Mouse (Mus musculus) megakaryocyte, embryonic 14.5 days (primary cell): Measurements from ENCODE around the gene Slc43a2.

Experiments used
- FLI1 ChIP-seq: IDR thresholded peaks from 2 replicates; pipeline ENCODE4 v1.6.1; 2012; ENCODE audit warnings: low read length, inconsistent platforms, mixed read lengths
- GATA1 ChIP-seq: IDR thresholded peaks from 3 replicates; pipeline ENCODE4 v1.6.1; 2012; ENCODE audit warnings: mixed read lengths, low read length, inconsistent platforms, borderline replicate concordance

GRCm38 (mm10) chr11:75621426-75621825, 89.9 kb downstream of the Slc43a2 start:
- no peak for TF ChIP-seq FLI1
- TF ChIP-seq GATA1: no peak
